Mouse (Mus musculus) cerebellum, adult 18-20 months (tissue): Measurements from ENCODE around the gene Tmem19.

Experiments
- DNase-seq, 2 experiments: peaks; one replicate each; pipeline ENCODE4 v3.0.0; 2021

Gene Tmem19

DNA sequence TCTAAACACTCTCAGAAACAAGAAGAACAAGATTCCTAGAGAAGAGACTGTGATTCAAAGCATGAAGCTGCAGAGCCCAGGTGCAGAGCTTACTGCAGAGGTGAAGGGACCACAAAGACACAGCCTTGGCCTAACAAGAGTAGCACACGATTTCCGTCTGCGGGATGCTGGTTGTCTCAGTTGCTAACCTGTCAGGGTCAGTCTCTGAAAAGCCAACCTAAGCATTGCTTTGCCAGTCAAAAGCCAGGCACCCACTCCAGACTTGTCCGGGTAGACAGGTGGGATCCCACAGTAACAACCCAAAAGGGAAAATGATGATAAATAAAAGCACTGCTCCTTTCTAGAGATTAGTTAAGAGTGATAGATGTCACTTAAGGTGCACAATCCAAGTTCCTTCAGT, 53.1 kb downstream of the Tmem19 start:
- no peak for DNase-seq

DNA sequence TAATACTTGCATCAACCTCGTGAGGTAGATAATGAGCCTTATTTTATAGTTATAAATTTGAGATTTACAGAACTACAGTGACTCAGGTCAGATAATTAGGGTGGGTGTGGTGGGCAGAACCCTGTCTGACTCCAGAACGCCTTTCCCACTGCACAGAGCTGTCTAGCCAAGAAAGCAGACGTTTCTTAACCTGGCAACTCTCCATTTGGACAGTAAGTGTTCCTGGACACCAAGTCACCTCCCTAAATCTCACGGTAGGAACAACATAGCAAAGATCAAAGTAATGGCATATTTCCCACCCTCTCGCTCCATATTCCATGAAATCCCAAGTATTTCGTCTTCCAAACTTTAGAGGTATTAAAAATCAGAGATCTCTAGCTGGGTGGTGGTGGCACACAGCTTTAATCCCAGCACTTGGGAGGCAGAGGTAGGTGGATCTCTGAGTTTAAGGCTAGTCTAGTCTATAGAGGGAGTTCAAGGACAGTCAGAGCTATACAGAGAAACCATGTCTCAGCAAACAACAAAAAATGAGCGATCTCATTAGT, 54.9 kb downstream of the Tmem19 start:
- no peak for DNase-seq

GRCm38 (mm10) chr10:115298683-115299082, 63.6 kb downstream of the Tmem19 start:
- no peak for DNase-seq

DNA sequence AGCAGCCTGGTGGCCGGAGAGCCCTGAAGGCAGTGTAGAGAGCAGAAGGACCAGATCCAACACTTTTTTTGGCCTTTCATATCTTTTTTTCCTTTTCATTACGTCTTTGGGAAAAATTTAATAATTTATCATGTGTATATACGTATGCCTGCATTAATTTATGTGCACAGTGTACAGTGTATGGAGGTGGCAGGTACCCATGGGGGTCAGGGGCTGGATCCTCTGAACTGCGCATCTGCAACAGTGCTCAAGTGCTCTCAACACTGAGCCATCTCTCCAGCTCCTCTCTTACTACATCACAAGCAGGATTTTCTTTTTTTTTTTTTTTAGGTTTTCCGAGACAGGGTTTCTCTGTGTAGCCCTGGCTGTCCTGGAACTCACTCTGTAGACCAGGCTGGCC, 64.7 kb downstream of the Tmem19 start:
- no peak for DNase-seq

GRCm38 (mm10) chr10:115296401-115296935, 65.8 kb downstream of the Tmem19 start:
- DNase-seq = no peak

- no peak for DNase-seq
Observed at GRCm38 (mm10) chr10:115295162-115295561, 67.1 kb downstream of the Tmem19 start.

DNA sequence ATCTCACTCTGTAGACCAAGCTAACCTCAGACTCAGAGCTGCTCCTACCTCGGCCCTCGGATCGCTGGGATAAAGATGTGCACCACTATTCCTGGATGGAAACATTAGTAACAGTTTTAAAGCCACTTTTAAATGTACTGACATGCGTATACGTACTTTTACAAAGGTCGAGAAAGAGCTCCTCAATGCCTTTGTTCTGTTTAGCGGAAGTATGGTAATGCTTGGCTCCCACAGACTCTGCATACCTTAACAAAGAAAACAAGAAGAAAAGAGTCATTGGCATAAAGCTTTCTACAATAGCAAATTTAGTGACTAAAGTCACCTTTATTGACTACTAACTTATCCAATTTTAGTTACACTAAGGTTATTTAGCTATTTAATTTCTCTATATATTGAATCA, 67.6 kb downstream of the Tmem19 start:
- no peak for DNase-seq

DNA sequence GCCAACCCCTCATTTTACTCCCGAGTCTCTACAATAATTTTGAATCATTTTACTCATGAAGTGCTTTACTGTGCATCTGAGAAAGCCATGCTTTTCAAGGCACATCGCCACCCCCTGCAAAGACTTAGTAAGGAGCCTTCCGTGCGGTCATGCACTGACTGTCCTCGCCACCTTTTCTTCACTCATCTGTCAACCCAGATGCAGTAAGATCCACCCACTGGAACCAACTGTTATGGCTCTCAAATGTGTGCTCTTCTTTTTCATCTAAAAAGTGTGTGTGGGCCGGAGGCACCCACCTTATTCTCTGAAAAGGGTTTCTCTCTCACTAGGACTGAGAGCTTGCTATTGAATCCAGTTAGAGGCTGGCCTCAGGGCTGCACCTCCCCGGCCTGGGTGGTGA, 68.4 kb downstream of the Tmem19 start:
- DNase-seq = no peak

DNA sequence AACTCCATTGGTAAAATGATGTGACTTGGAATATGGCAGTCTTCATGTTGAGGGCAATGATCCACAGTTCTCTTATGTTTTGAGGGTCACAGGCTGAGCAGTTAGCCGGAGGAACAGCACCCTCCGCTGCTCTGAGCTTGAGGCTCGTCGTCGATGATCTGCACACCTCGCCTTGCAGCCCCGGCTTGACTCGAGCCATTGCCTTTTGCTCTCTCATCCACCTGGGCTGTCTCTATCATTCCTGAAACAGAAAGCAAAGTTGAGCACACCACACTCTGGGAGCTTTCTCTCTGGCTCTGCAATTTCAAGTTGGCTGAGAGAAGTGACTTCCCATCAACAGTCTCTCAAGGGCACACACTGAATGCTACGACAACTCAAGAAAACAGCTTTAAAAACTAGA, 71.6 kb downstream of the Tmem19 start:
- DNase-seq = no peak
